ENCODE assay signal across 8 mouse cellular contexts in the genomic region with DNA sequence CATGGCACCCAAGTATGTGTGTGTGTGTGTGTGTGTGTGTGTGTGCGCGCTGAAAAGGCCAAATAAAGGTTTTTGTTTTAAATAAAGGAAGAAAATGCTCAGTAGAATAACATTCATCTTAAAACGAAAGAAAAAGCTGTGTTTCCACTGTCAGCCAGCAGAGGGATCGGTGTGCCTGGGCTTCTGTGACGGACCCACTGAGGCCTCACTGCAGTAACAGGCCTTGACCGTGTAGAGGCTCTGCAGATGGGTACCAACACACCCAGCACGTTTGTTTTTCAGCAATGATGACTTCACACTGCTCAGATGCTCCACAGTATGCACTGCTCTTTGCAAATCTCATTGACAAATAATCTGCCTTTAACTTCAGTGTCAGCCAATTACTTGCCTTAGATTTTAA. TPM values are rescaled to one million over a fixed set of nuclear protein-coding genes. Genes with fewer than 3 reads are reported as not detected.
A peak's percentile ranks its signal among the peaks of the same experiment; 100 is the strongest.
DNase-seq lines count a peak whose midpoint lies in the region; ATAC-seq and TF ChIP-seq lines count a peak whose summit lies in the region.

No protein-coding gene starts in this region.

- H3K4me3 ChIP-seq in embryonic facial prominence, embryonic 13.5 days, result no peak overlapping the region
- no peak overlapping the region for H3K4me3 ChIP-seq in lung, adult 2 months (replicated peaks; ENCODE audit: extremely low read depth, low read depth, low read length)
- no peak overlapping the region for H3K4me3 ChIP-seq in neural tube, embryonic 15.5 days (replicated peaks)

- 0 out of 2 replicates have a peak, but pooled peaks have one; percentile 62 for ATAC-seq in embryonic facial prominence, embryonic 13.5 days (ENCODE audit: insufficient number of reproducible peaks, insufficient read depth, low FRiP score, low TSS enrichment, low read depth)
- peak; percentile 83 for ATAC-seq in neural tube, embryonic 15.5 days (ENCODE audit: low FRiP score)

- no peaks in the 10 kb centered on the region for H3K27me3 ChIP-seq in embryonic facial prominence, embryonic 13.5 days
- no peaks in the 10 kb centered on the region for H3K27me3 ChIP-seq in neural tube, embryonic 15.5 days (replicated peaks)

- H3K27ac ChIP-seq in embryonic facial prominence, embryonic 13.5 days, result no peak overlapping the region
- H3K27ac ChIP-seq in neural tube, embryonic 15.5 days (replicated peaks), result no peak overlapping the region

- intact Hi-C loops in heart, postnatal 36 days (cut with DNase I), result loop anchor here (10.0 kb wide), 1 partner anchor 411 kb away; the partner anchor contains the start of gene Khdc1a

- no peaks in the 10 kb centered on the region for H3K4me1 ChIP-seq in embryonic facial prominence, embryonic 13.5 days
- H3K4me1 ChIP-seq in lung, adult 2 months (ENCODE audit: control insufficient read depth, insufficient read depth, low read length), result no peaks in the 10 kb centered on the region
- H3K4me1 ChIP-seq in neural tube, embryonic 15.5 days, result no peaks in the 10 kb centered on the region

- DNase-seq in CD4-positive helper T cell, adult 2 months (ENCODE audit: low read depth, low spot score), result peak; percentile 73
- DNase-seq in adrenal gland, postnatal 14 days, result peak; percentile 77
- peak; percentile 41 to 63 for DNase-seq in heart, postnatal 36 days
- DNase-seq in layer of hippocampus, adult 11-12 months (ENCODE audit: low spot score), result peak; percentile 81
- peak; percentile 39 for DNase-seq in lung, adult 2 months
- peak; percentile 78 for DNase-seq in thymus, postnatal 0 days (ENCODE audit: low spot score)

- no peak overlapping the region for H3K4me2 ChIP-seq in embryonic facial prominence, embryonic 13.5 days
- no peak overlapping the region for H3K4me2 ChIP-seq in neural tube, embryonic 15.5 days

- H3K36me3 ChIP-seq in embryonic facial prominence, embryonic 13.5 days, result peaks cover 20% of the 10 kb centered on the region
- H3K36me3 ChIP-seq in neural tube, embryonic 15.5 days, result peaks cover 10% of the 10 kb centered on the region

- peak; percentile 93 for TF ChIP-seq CTCF in lung, adult 2 months (IDR thresholded peaks at IDR 0.05; ENCODE audit: insufficient read depth, low read length)

- no peaks in the 10 kb centered on the region for H3K9me3 ChIP-seq in embryonic facial prominence, embryonic 13.5 days
- H3K9me3 ChIP-seq in neural tube, embryonic 15.5 days (replicated peaks), result no peaks in the 10 kb centered on the region

- no peak for TF ChIP-seq POLR2A in lung, adult 2 months (IDR thresholded peaks at IDR 0.05; ENCODE audit: borderline replicate concordance, extremely low read depth, low read depth, low read length)

- 16% methylated on average over 7 of the region's 7 CpGs for WGBS in embryonic facial prominence, embryonic 13.5 days
- WGBS in lung, adult 2 months, result 17% methylated on average over 7 of the region's 7 CpGs
- WGBS in neural tube, embryonic 15.5 days, result 19% methylated on average over 7 of the region's 7 CpGs

- H3K9ac ChIP-seq in embryonic facial prominence, embryonic 13.5 days, result no peak overlapping the region
- H3K9ac ChIP-seq in neural tube, embryonic 15.5 days (replicated peaks), result no peak overlapping the region

RNA-seq across cellular contexts. Expression of gene Efhc1, which starts 18.0 kb away (rescaled TPM):
- total RNA-seq in adrenal gland, postnatal 14 days (2021), result 1.7 and 1.9 TPM in 2 replicates
- polyA plus RNA-seq in embryonic facial prominence, embryonic 13.5 days (2015; fragmentation: Nextera tagmentation; extraction: Ambion mirVana), result 2.6 and 2.7 TPM in 2 replicates
- total RNA-seq in heart, postnatal 36 days (2021), result 1 to 10 TPM in 1 of 2 experiments, under 1 TPM in 1; 0.92 to 1.6 TPM
- 10.4 and 14.9 TPM in 2 replicates for polyA plus RNA-seq in lung, adult 2 months (2012; rRNA removed)
- 1.3 and 1.9 TPM in 2 replicates for polyA plus RNA-seq in neural tube, embryonic 15.5 days (2015; fragmentation: Nextera tagmentation; extraction: Ambion mirVana)
- polyA plus RNA-seq in thymus, postnatal 0 days (2015; fragmentation: Nextera tagmentation; extraction: Ambion mirVana), result 0.88 and 1.3 TPM in 2 replicates

RNA-seq across cellular contexts. Expression of gene Paqr8, which starts 43.1 kb away (rescaled TPM):
- 25.6 and 27.5 TPM in 2 replicates for total RNA-seq in adrenal gland, postnatal 14 days (2021)
- 6.0 and 7.0 TPM in 2 replicates for polyA plus RNA-seq in embryonic facial prominence, embryonic 13.5 days (2015; fragmentation: Nextera tagmentation; extraction: Ambion mirVana)
- 1 to 10 TPM; 1.5 to 1.8 TPM for total RNA-seq in heart, postnatal 36 days (2021)
- 42.6 and 47.2 TPM in 2 replicates for polyA plus RNA-seq in lung, adult 2 months (2012; rRNA removed)
- polyA plus RNA-seq in neural tube, embryonic 15.5 days (2015; fragmentation: Nextera tagmentation; extraction: Ambion mirVana), result 22.4 and 25.8 TPM in 2 replicates
- polyA plus RNA-seq in thymus, postnatal 0 days (2015; fragmentation: Nextera tagmentation; extraction: Ambion mirVana), result 0.73 and 0.94 TPM in 2 replicates
